Mouse (Mus musculus): ENCODE data around the gene Cyp2ab1.

- TF ChIP-seq POLR2A (IDR thresholded peaks at IDR 0.05; ENCODE audit: low read depth, low read length) (no peak), CTCF (conservative IDR thresholded peaks at IDR 0.05; ENCODE audit: insufficient read depth, insufficient read length, low read depth, low read length) (no peak)
These were observed 36.9 kb upstream of the Cyp2ab1 start for GRCm38 (mm10) chr16:20362121-20362520.
